Mouse (Mus musculus): ENCODE data around the gene Gm28168.
"Not testable (repeated sequence)": the region's sequence is repeated elsewhere in the genome, so short reads cannot be mapped to it uniquely, and the experiment has no call there.

Gm28168 gene

DNA sequence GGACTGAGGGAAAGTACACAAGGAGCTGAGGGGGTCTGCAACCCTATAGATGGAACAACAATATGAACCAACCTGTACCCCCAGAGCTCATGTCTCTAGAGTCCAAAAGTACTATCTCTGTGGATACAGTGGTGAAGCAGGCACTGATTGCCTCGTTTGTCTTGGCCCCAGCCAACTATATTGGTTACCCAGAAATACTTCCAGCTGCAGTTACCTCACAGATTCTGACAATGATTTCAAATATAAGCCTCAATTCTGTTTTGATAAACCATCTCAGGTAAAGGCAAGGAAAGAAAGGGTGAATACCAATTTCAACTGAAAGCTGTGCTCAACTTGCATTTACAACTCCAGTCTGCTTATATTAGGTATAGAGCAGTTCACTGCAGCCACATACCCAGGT, at the start of gene Gm28168:
Gm28168 (plus strand) TSS at position 301 of the 400 bp plus-strand sequence.
- not testable (repeated sequence) for TF ChIP-seq GATA4 (IDR thresholded peaks at IDR 0.05; ENCODE audit: insufficient replicate concordance, low read length)

DNA sequence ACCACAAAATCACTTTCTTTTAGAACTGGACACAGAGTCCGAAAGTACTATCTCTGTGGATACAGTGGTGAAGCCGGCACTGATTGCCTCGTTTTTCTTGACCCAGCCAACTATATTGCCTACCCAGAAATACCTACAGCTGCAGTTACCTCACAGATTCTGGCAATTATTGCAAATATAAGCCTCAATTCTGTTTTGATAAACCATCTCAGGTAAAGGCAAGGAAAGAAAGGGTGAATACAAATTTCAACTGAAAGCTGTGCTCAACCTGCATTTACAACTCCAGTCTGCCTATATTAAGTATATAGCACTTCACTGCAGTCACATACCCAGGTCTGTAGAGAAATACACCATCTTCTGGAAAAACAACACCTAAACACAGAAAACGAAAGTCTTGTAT, 37.8 kb downstream of the Gm28168 start, which contains the start of gene Gm7145:
Gm7145 (plus strand) TSS at position 301 of the 400 bp plus-strand sequence.
- TF ChIP-seq GATA4 (IDR thresholded peaks at IDR 0.05; ENCODE audit: insufficient replicate concordance, low read length) = no peak
